8 mouse cellular contexts compared by ENCODE assay signal in genomic region chr13:56575701-56576321, GRCm38 (mm10). TPM values are rescaled to one million over a fixed set of nuclear protein-coding genes. Genes with fewer than 3 reads are reported as not detected.
A peak's percentile ranks its signal among the peaks of the same experiment; 100 is the strongest.
DNase-seq lines count a peak whose midpoint lies in the region; TF ChIP-seq lines count a peak whose summit lies in the region.

No protein-coding gene starts in this region.

- H3K27me3 ChIP-seq in heart, embryonic 10.5 days (ENCODE audit: insufficient read depth, poor library complexity, severe bottlenecking) = no peaks in the 10 kb centered on the region

- TF ChIP-seq POLR2A in lung, adult 2 months (IDR thresholded peaks at IDR 0.05; ENCODE audit: borderline replicate concordance, extremely low read depth, low read depth, low read length) = no peak

- peak; percentile 56 for DNase-seq in A20 (ENCODE audit: low read depth, low spot score)
- DNase-seq in T-cell, adult 2 months (ENCODE audit: low spot score) = peak; percentile 46
- peak; percentile 88 for DNase-seq in embryo, embryonic 10 days (ENCODE audit: low spot score)
- peak; percentile 80 for DNase-seq in heart, embryonic 10.5 days (ENCODE audit: low spot score)
- DNase-seq in kidney, postnatal 25 days = peak; percentile 77 to 88
- peak; percentile 78 for DNase-seq in lung, adult 2 months
- DNase-seq in right cerebral cortex, adult 18-20 months = peak; percentile 63
- DNase-seq in thymus, postnatal 4 days = peak; percentile 84

- peaks cover 18% of the 10 kb centered on the region for H3K4me1 ChIP-seq in heart, embryonic 10.5 days
- peaks cover 6% of the 10 kb centered on the region; the same call in 1 of the 2 replicates for H3K4me1 ChIP-seq in lung, adult 2 months (ENCODE audit: control insufficient read depth, insufficient read depth, low read length)

- no peaks in the 10 kb centered on the region for H3K36me3 ChIP-seq in heart, embryonic 10.5 days

- 49% methylated on average over 12 of the region's 12 CpGs for WGBS in heart, embryonic 10.5 days
- 23% methylated on average over 12 of the region's 12 CpGs for WGBS in lung, adult 2 months

- H3K27ac ChIP-seq in heart, embryonic 10.5 days = peak overlapping the region; percentile 76

- H3K4me3 ChIP-seq in heart, embryonic 10.5 days = no peak overlapping the region
- H3K4me3 ChIP-seq in lung, adult 2 months (replicated peaks; ENCODE audit: extremely low read depth, low read depth, low read length) = no peak overlapping the region

- no peaks in the 10 kb centered on the region for H3K9me3 ChIP-seq in heart, embryonic 10.5 days

- peak; percentile 98 for TF ChIP-seq CTCF in lung, adult 2 months (IDR thresholded peaks at IDR 0.05; ENCODE audit: insufficient read depth, low read length)

RNA-seq across cellular contexts. Expression of gene Lect2, which starts 27.5 kb away (rescaled TPM):
- 0.41 and 8.8 TPM in 2 replicates for polyA plus RNA-seq in heart, embryonic 10.5 days (2016; fragmentation: Nextera tagmentation; extraction: Ambion mirVana)
- polyA plus RNA-seq in lung, adult 2 months (2012; rRNA removed) = not detected in 2 replicates

RNA-seq across cellular contexts. Expression of gene Tgfbi, which starts 33.5 kb away (rescaled TPM):
- 50.4 and 66.2 TPM in 2 replicates for polyA plus RNA-seq in heart, embryonic 10.5 days (2016; fragmentation: Nextera tagmentation; extraction: Ambion mirVana)
- polyA plus RNA-seq in lung, adult 2 months (2012; rRNA removed) = 50.8 and 53.9 TPM in 2 replicates

RNA-seq across cellular contexts. Expression of gene Fbxl21, which starts 53.5 kb away (rescaled TPM):
- 1.1 TPM in 2 replicates for polyA plus RNA-seq in heart, embryonic 10.5 days (2016; fragmentation: Nextera tagmentation; extraction: Ambion mirVana)
- polyA plus RNA-seq in lung, adult 2 months (2012; rRNA removed) = 1.2 and 1.3 TPM in 2 replicates
